Mouse (Mus musculus) bone marrow, adult 2 months (tissue): ENCODE data around the gene Bpifb9a. TPM values are rescaled to one million over a fixed set of nuclear protein-coding genes. Genes with fewer than 3 reads are reported as not detected.
"Not testable (repeated sequence)": the region's sequence is repeated elsewhere in the genome, so short reads cannot be mapped to it uniquely, and the experiment has no call there.

ENCODE experiments used
- H3K27ac ChIP-seq: fragments of 200-500 bp; 2 replicates; pipeline ENCODE4 v1.5.1; 2012; ENCODE audit warnings: low read depth, mild to moderate bottlenecking, control low read depth, inconsistent platforms, low read length; ENCODE audit not compliant: control insufficient read depth, poor library complexity, insufficient read depth
- H3K4me1 ChIP-seq: fragments of 200-500 bp; 2 replicates; pipeline ENCODE4 v1.6.1; 2011; ENCODE audit warnings: low read length; ENCODE audit not compliant: control insufficient read depth, insufficient read depth
- H3K4me3 ChIP-seq: fragments of 200-500 bp; replicated peaks from 2 replicates; pipeline ENCODE3; 2011; ENCODE audit warnings: mild to moderate bottlenecking, low read depth, low read length, control low read depth; ENCODE audit not compliant: control insufficient read depth
- CTCF ChIP-seq: fragments of 200-500 bp; IDR thresholded peaks from 2 replicates; pipeline ENCODE4 v1.5.1; 2011; ENCODE audit warnings: low read length, control low read depth; ENCODE audit not compliant: control insufficient read depth, insufficient read depth
- POLR2A ChIP-seq: fragments of 200-500 bp; IDR thresholded peaks from 2 replicates; pipeline ENCODE4 v1.6.1; 2011; ENCODE audit warnings: low read depth, mild to moderate bottlenecking, control low read depth, low read length, borderline replicate concordance; ENCODE audit not compliant: control insufficient read depth
- WGBS: fragments of 180-500 bp; shearing (Covaris S2); methylation state at CpG from one replicate; pipeline ENCODE4 v1.1.7; 2018; 5-methylcytosine and 5-hydroxymethylcytosine counted together
- polyA plus RNA-seq: library from polyadenylated mRNA; stranded (reverse); fragments of >200 nt; gene quantifications from 2 replicates; pipeline ENCODE4 v1.2.4, GENCODE M21; 2011; ENCODE audit warnings: low replicate concordance; ENCODE audit not compliant: missing spikeins, insufficient read depth, insufficient read length

The Bpifb9a gene
- polyA plus RNA-seq = not detected in 2 replicates

GRCm38 (mm10) chr2:154257554-154257953 is at the start of gene Bpifb9a:
Gene Bpifb9a, plus strand, starts transcription at chr2:154257854.
- H3K4me1 ChIP-seq, H3K4me3 ChIP-seq, H3K27ac ChIP-seq: not testable (repeated sequence)
- 80% methylated on average over 5 of the region's 5 CpGs for WGBS

DNA sequence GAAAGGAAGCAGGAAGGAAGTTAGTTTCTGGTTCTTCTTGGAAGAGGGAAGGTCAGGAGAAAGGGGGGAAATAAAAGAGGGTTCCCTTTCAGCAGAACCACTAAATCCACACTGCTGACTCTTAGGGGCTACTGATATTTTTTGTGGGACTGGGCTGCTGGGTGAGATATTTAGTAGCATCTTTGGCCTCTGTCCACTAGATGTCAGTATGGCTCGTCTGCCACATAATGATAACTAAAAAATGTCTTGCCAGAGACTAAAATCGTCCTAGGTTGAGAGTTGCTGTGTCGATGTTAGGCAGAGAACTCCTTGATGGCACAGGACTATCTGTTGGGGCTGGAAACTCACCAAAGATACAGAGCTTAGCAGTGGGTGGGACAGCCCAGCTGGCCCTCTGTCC is 48.5 kb upstream of the Bpifb9a start:
- 5% methylated on average over 3 of the region's 3 CpGs for WGBS
- H3K4me3 ChIP-seq = no peak overlapping the region
- no peak overlapping the region for H3K27ac ChIP-seq
- H3K4me1 ChIP-seq = no peaks in the 10 kb centered on the region
- TF ChIP-seq CTCF (no peak), POLR2A (no peak)

DNA sequence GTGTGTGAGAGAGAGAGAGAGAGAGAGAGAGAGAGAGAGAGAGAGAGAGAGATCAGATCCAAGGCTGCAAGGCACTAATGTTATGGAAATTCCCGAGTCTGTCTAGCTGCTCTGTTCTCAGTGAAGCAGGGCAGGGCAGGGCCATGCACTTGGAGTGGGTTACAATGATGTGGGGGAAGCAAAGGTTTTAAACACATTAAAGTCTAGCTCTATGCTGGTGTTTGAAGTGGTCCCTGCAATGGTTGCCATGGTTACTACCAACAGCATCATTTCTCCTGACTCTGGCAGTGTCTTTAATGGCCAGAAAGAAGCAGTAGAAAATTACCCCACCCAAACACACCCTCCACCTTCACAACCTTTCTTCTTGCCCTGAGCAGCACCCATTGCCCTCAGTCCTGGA is 46.5 kb upstream of the Bpifb9a start:
- TF ChIP-seq CTCF (no peak), POLR2A (no peak)
- 53% methylated on average over 1 of the region's 1 CpGs for WGBS
- Histone ChIP-seq H3K4me1 (no peaks in the 10 kb centered on the region), H3K27ac (no peak overlapping the region), H3K4me3 (no peak overlapping the region)

- no peak overlapping the region for H3K4me3 ChIP-seq
- no peaks in the 10 kb centered on the region for H3K4me1 ChIP-seq
- WGBS = 82% methylated on average over 4 of the region's 4 CpGs
- no peak for TF ChIP-seq POLR2A
- no peak for TF ChIP-seq CTCF
- H3K27ac ChIP-seq = no peak overlapping the region
Measured at GRCm38 (mm10) chr2:154211881-154212280, 45.8 kb upstream of the Bpifb9a start.

- WGBS = 6% methylated on average over 5 of the region's 5 CpGs
- TF ChIP-seq POLR2A (no peak), CTCF (peak; percentile 81)
- H3K4me1 ChIP-seq = no peaks in the 10 kb centered on the region
- no peak overlapping the region for H3K4me3 ChIP-seq
- no peak overlapping the region for H3K27ac ChIP-seq
Measured at GRCm38 (mm10) chr2:154215191-154215590, 42.5 kb upstream of the Bpifb9a start.

DNA sequence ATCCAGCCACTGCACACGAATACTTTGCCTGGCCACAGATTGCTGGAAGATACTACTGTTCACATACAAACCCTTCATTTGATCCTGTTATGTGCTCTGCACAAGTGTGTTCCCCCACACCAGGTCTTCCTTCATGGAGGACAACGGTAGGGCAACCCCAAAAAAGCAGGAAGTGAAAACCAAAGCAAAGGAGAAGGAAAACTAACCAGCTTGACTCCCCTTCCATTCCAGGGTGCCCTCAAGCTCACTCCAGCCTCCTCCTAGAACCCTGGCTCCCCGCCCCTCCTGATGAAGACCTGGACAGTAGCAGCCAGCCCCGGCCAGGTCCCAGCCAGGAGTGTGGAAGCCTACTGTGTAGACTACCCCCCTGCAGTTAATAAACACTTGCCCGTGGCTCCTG is 37.7 kb upstream of the Bpifb9a start:
- 46% methylated on average over 5 of the region's 5 CpGs for WGBS
- no peaks in the 10 kb centered on the region for H3K4me1 ChIP-seq

DNA sequence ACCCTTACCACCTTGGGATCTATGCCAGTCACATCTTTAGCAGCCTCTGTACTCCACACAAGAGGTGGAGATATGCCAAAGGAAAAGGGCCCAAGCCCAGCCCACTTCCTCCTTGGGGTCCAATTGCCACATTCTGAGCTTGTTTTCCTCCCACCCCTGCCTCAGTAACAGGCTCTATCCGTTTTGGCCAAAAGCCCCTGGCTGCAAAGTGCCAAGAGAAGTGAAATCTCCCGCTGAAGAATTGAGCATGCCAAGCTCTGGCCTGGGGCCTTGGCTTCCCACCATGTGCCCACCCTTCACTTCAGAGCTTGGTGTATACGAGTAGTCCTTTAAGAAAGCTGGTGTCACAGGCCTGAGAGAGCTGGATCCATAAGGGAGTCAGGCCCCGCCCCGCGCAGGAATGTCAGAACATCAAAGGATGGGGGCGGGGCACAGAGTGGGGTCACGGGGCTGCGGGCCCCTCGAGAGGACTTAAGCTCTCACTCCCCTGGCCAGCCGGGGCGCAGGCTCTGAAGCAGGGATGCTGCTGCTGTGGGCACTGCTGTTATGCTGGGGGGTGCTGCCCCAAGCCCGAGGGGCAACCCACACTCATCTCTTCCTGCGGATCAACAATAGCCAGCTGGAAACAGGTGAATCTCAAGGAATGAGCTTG is 34.3 kb upstream of the Bpifb9a start, which contains the start of gene Bpifb5:
Gene Bpifb5, plus strand, starts transcription at position 478 of the 652 bp plus-strand sequence.
- Histone ChIP-seq H3K4me3 (no peak within 1 kb of the TSS), H3K27ac (no peak within 1 kb of the TSS), H3K4me1 (no peaks in the 10 kb centered on the region)
- WGBS = 18% methylated on average over 14 of the region's 14 CpGs
- no peak for TF ChIP-seq POLR2A
- TF ChIP-seq CTCF = no peak

More for the DNA sequence above, 37.7 kb upstream of the Bpifb9a start:
- no peak for TF ChIP-seq POLR2A
- no peak for TF ChIP-seq CTCF
- H3K27ac ChIP-seq = no peak overlapping the region
- no peak overlapping the region for H3K4me3 ChIP-seq

- H3K27ac ChIP-seq = no peak overlapping the region
- no peak overlapping the region for H3K4me3 ChIP-seq
- no peaks in the 10 kb centered on the region for H3K4me1 ChIP-seq
- TF ChIP-seq POLR2A = no peak
- TF ChIP-seq CTCF = no peak
- 84% methylated on average over 2 of the region's 2 CpGs for WGBS
Measured at GRCm38 (mm10) chr2:154223917-154224273, 33.8 kb upstream of the Bpifb9a start.

GRCm38 (mm10) chr2:154226991-154227390 is 30.7 kb upstream of the Bpifb9a start:
- no peak overlapping the region for H3K4me3 ChIP-seq
- TF ChIP-seq CTCF (no peak), POLR2A (no peak)
- no peaks in the 10 kb centered on the region for H3K4me1 ChIP-seq
- no peak overlapping the region for H3K27ac ChIP-seq
- 71% methylated on average over 4 of the region's 4 CpGs for WGBS
